Mouse (Mus musculus) lung, embryonic 16.5 days (tissue): ENCODE results near the gene Tjp1. TPM values are rescaled to one million over a fixed set of nuclear protein-coding genes. Genes with fewer than 3 reads are reported as not detected.
A peak's percentile ranks its signal among the peaks of the same experiment; 100 is the strongest.

Experiments
- ATAC-seq: fragments of 200-750 bp; cut with Nextera tagmentation; 2 replicates; pipeline ENCODE4 v1.8.0; 2017; ENCODE audit warnings: low read depth, mild to moderate bottlenecking, moderate library complexity
- H3K27ac ChIP-seq: fragments of 300-500 bp; sonication (generic); 2 replicates; pipeline ENCODE4 v1.5.1; 2014; ENCODE audit warnings: mild to moderate bottlenecking, control low read depth, low read length
- H3K27me3 ChIP-seq: fragments of 300-500 bp; sonication (generic); 2 replicates; pipeline ENCODE4 v1.6.1; 2014; ENCODE audit warnings: low read depth, low read length, mixed read lengths; ENCODE audit not compliant: control insufficient read depth, insufficient read depth
- H3K36me3 ChIP-seq: fragments of 300-500 bp; sonication (generic); 2 replicates; pipeline ENCODE4 v1.6.1; 2014; ENCODE audit warnings: low read length; ENCODE audit not compliant: control insufficient read depth, insufficient read depth
- H3K4me1 ChIP-seq: fragments of 300-500 bp; sonication (generic); replicated peaks from 2 replicates; pipeline ENCODE4 v1.6.1; 2014; ENCODE audit warnings: low read length, mixed read lengths; ENCODE audit not compliant: control insufficient read depth, insufficient read depth
- H3K4me2 ChIP-seq: fragments of 300-500 bp; sonication (generic); 2 replicates; pipeline ENCODE4 v1.6.1; 2014; ENCODE audit warnings: low read depth, low read length, control low read depth
- H3K4me3 ChIP-seq: fragments of 300-500 bp; sonication (generic); 2 replicates; pipeline ENCODE4 v1.5.1; 2014; ENCODE audit warnings: mild to moderate bottlenecking, low read length, control low read depth
- H3K9ac ChIP-seq: fragments of 300-500 bp; sonication (generic); 2 replicates; pipeline ENCODE4 v1.6.1; 2014; ENCODE audit warnings: low read length, control low read depth
- H3K9me3 ChIP-seq: fragments of 300-500 bp; sonication (generic); 2 replicates; pipeline ENCODE4 v1.6.1; 2016; ENCODE audit warnings: low read length; ENCODE audit not compliant: control insufficient read depth
- WGBS: fragments of 180-500 bp; shearing (Covaris S2); extraction: QIAGEN DNeasy Blood & Tissue Kit; methylation state at CpG from one replicate; pipeline ENCODE4 v1.1.7; 2014; 5-methylcytosine and 5-hydroxymethylcytosine counted together
- polyA plus RNA-seq: library from polyadenylated mRNA; unstranded; fragments of >200 nt; fragmentation: Nextera tagmentation; extraction: Ambion mirVana; gene quantifications from 2 replicates; pipeline ENCODE4 v1.2.1, GENCODE M21; 2015

Tjp1 gene
- polyA plus RNA-seq, 1 experiment from 2014 or later, result 41.1 TPM

DNA sequence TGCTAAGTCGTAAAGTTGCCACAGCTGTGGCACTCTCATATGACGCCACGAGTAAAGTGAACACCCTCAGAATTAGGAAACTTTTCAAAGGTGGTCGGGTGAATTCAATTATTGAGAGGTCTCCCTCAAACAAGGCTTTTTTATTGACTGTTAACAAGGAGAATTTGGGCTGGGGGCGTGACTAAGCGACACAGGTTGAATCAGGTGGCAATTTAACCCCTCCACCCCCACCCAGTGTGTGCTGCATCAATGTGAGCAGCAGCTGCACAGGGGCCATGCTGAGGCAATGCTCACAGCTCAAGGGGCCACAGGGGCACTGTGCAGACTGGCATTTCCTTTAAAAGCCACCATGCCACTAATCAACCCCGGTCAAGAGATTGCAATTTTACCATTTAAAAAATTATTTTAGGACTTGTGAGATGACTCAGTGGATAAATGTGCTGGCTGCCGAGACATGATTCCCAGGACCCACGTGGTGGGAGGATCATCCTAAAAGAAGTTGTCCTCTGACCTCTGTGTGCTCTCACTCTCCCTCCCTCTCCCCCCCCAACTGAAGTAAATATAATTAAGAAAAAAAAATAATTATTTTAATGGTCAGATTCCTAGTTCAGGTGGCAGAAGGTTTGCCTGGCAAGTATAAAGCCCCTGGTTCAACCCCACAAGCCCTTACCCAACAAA, 96.4 kb downstream of the Tjp1 start:
- Histone ChIP-seq H3K4me1 (peaks cover 9% of the 10 kb centered on the region; the same call in 1 of the 2 replicates), H3K36me3 (no peaks in the 10 kb centered on the region), H3K27me3 (no peaks in the 10 kb centered on the region), H3K4me3 (no peak overlapping the region), H3K9ac (no peak overlapping the region), H3K9me3 (no peaks in the 10 kb centered on the region), H3K4me2 (0 out of 2 replicates have a peak overlapping the region, but pooled peaks have one; percentile 9), H3K27ac (peak overlapping the region; percentile 91)
- peak; percentile 59 for ATAC-seq
- WGBS, result 35% methylated on average over 9 of the region's 9 CpGs

DNA sequence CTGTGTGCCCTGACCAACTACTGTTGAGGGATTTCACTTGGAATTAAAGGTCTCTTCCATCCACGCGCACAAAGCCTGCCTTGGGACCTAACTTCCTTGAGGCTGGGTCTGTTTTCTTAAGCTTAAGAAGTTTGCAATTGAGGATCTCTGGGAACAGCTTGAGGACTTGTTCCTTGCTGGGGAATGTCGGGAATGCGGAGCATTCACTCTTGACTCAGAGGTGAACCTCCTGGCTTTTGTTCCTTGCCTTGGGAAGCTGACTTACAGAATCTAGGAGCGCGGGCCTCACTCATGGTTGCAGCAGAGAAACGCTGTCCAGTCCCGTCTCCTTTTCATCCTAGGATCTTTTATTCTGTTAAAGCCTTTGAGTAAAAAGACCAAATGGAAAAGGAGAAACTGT, 97.2 kb downstream of the Tjp1 start:
- 24% methylated on average over 8 of the region's 8 CpGs for WGBS
- H3K4me2 ChIP-seq, result no peak overlapping the region
- peak overlapping the region; percentile 91 for H3K27ac ChIP-seq
- H3K9me3 ChIP-seq, result no peaks in the 10 kb centered on the region
- peaks cover 9% of the 10 kb centered on the region; the same call in 1 of the 2 replicates for H3K4me1 ChIP-seq
- H3K27me3 ChIP-seq, result no peaks in the 10 kb centered on the region
- no peak overlapping the region for H3K9ac ChIP-seq
- no peaks in the 10 kb centered on the region for H3K36me3 ChIP-seq
- ATAC-seq, result peak; percentile 89
- no peak overlapping the region for H3K4me3 ChIP-seq

DNA sequence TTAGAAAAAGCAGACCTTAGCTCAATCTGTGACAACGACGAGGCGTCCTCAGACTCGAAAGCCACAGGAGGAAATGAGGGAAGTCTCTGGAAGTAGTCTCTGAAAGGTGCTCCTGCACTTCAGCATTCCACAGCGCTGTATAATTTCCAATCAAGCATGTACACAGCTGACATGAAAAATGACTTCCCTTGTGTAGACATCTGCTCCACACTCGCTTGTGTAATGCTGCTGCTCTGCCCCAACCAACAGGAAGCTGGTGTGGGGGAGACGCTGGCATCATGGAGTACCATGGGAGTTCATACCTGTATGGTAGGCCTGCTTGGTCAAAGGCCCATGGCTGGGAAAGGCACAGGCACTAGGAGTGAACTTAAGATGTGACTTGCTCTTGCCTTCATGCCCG, 103.1 kb downstream of the Tjp1 start:
- WGBS, result 44% methylated on average over 8 of the region's 8 CpGs
- ATAC-seq, result peak; percentile 68
- H3K4me2 ChIP-seq, result no peak overlapping the region
- no peak overlapping the region for H3K4me3 ChIP-seq
- peaks cover 12% of the 10 kb centered on the region; the same call in 1 of the 2 replicates for H3K4me1 ChIP-seq
- H3K27me3 ChIP-seq, result no peaks in the 10 kb centered on the region
- H3K9ac ChIP-seq, result no peak overlapping the region
- no peaks in the 10 kb centered on the region for H3K36me3 ChIP-seq
- peak overlapping the region; percentile 41 for H3K27ac ChIP-seq
- H3K9me3 ChIP-seq, result no peaks in the 10 kb centered on the region

DNA sequence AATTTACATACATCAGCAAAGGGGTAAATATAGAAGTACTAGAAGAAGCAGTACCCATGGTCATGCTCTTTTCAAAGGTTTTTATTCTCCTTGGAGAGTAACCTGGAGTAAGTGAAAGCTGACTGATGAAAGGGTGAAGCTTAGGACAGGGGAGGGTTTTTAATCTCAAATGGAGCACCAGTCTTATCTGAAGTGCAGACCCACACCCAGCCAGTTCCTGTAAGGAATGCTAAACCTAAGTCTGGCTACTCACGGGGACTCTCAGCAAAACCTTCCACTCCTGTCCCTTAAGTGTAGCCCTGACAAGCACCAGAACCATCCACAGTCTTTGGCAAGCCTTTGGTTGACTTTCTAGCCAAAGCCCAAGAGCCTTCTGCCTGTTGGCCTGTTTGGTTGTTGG, 105.1 kb downstream of the Tjp1 start:
- H3K4me3 ChIP-seq, result no peak overlapping the region
- peaks cover 12% of the 10 kb centered on the region; the same call in 1 of the 2 replicates for H3K4me1 ChIP-seq
- H3K27me3 ChIP-seq, result no peaks in the 10 kb centered on the region
- H3K9ac ChIP-seq, result no peak overlapping the region
- H3K27ac ChIP-seq, result peak overlapping the region; percentile 61
- WGBS, result 38% methylated on average over 1 of the region's 1 CpGs
- peak; percentile 56 for ATAC-seq
- no peak overlapping the region for H3K4me2 ChIP-seq
- no peaks in the 10 kb centered on the region for H3K36me3 ChIP-seq
- no peaks in the 10 kb centered on the region for H3K9me3 ChIP-seq

DNA sequence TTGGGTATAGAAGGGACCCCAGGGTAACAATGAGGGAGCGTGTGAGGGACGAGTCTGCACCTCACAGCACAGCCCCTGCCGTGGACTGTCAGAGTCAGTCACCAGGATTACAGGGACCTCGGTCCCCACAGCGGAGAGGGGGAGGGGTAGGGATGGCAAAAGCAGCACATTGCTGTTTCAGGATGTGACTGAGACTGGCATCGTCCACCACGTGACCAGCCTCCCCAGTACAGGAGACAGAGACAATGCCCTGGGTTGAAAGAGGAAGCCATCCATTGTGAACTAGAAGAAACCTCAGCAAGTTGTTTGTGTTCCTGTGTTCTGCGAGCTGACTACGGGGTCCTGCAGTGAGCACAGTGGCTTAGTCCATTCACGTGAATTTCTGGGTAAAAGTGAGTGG, 106.1 kb downstream of the Tjp1 start:
- WGBS, result 28% methylated on average over 10 of the region's 10 CpGs

GRCm38 (mm10) chr7:65419926-65420325, 107.7 kb downstream of the Tjp1 start:
- H3K27ac ChIP-seq, result no peak overlapping the region
- H3K9me3 ChIP-seq, result no peaks in the 10 kb centered on the region
- ATAC-seq, result no peak
- 68% methylated on average over 1 of the region's 1 CpGs for WGBS
- no peaks in the 10 kb centered on the region for H3K36me3 ChIP-seq
- H3K4me3 ChIP-seq, result no peak overlapping the region
- H3K27me3 ChIP-seq, result no peaks in the 10 kb centered on the region
- no peak overlapping the region for H3K4me2 ChIP-seq
- no peak overlapping the region for H3K9ac ChIP-seq
- peaks cover 17% of the 10 kb centered on the region for H3K4me1 ChIP-seq

More for the DNA sequence above, 106.1 kb downstream of the Tjp1 start:
- Histone ChIP-seq H3K27me3 (no peaks in the 10 kb centered on the region), H3K4me1 (peaks cover 12% of the 10 kb centered on the region; the same call in 1 of the 2 replicates), H3K4me3 (no peak overlapping the region), H3K36me3 (no peaks in the 10 kb centered on the region), H3K4me2 (no peak overlapping the region), H3K9me3 (no peaks in the 10 kb centered on the region), H3K9ac (no peak overlapping the region), H3K27ac (peak overlapping the region; percentile 50)
- peak; percentile 74 for ATAC-seq

GRCm38 (mm10) chr7:65419012-65419411, 108.6 kb downstream of the Tjp1 start:
- Histone ChIP-seq H3K27me3 (no peaks in the 10 kb centered on the region), H3K9ac (no peak overlapping the region), H3K4me1 (peaks cover 25% of the 10 kb centered on the region), H3K36me3 (no peaks in the 10 kb centered on the region), H3K4me2 (no peak overlapping the region), H3K4me3 (no peak overlapping the region), H3K9me3 (no peaks in the 10 kb centered on the region), H3K27ac (no peak overlapping the region)
- no peak for ATAC-seq
- 41% methylated on average over 3 of the region's 3 CpGs for WGBS

- Histone ChIP-seq H3K9ac (no peak overlapping the region), H3K36me3 (no peaks in the 10 kb centered on the region), H3K4me3 (no peak overlapping the region), H3K9me3 (no peaks in the 10 kb centered on the region), H3K4me1 (peaks cover 24% of the 10 kb centered on the region), H3K27me3 (no peaks in the 10 kb centered on the region), H3K27ac (peak overlapping the region; percentile 16; the same call in 1 of the 2 replicates), H3K4me2 (no peak overlapping the region)
- 63% methylated on average over 10 of the region's 10 CpGs for WGBS
- ATAC-seq, result no peak
Measured at GRCm38 (mm10) chr7:65418366-65418911, 109.1 kb downstream of the Tjp1 start.

DNA sequence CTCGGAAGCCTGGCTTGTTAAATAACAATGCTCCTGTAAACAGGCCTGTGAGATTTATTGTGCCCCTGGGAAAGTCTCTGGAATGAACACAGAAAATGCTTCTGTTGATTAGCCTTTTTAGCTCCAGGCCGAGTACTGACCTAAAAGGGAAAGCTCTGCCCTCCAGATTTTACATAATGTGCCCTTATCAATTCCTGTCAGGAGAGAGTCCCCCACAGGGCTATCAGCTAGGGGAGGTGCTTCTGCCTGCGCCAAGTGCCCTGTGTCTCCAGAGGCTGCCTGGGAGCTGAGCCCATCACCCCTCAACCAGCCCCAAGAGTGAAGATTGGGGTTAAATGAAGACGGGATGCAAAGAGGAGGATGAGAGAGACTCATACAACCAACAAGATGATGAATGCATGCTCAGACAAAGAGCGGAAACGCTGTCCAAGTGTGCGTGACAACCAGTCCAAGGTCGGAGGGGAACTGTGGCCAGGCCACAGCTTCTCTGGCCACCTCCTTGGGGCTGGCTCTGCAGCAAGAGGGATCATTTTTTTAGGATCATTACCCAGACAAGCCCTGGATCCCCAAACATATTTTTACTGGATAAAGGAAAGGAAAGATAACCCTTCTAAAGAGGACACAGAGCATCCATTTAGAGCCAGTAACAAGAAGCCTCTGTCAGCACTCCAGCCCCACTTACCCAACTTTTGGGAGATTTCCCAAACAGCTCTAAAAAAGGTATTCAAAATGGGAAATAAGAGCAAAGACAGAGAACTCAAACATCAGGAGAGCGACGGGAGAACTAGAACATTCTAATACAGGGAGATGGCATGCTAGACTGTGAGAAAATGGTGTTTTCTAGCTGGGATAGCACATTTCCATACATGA, 110.1 kb downstream of the Tjp1 start:
- WGBS, result 40% methylated on average over 10 of the region's 10 CpGs
- Histone ChIP-seq H3K9ac (no peak overlapping the region), H3K4me2 (no peak overlapping the region), H3K4me3 (no peak overlapping the region), H3K36me3 (no peaks in the 10 kb centered on the region), H3K27me3 (no peaks in the 10 kb centered on the region), H3K4me1 (peaks cover 15% of the 10 kb centered on the region), H3K9me3 (no peaks in the 10 kb centered on the region), H3K27ac (peak overlapping the region; percentile 16)
- ATAC-seq, result peak; percentile 50; the same call in 1 of the 2 replicates
